Mouse (Mus musculus): ENCODE results near the gene Nudt8. TPM values are rescaled to one million over a fixed set of nuclear protein-coding genes. Genes with fewer than 3 reads are reported as not detected.
"Not testable (repeated sequence)": the region's sequence is repeated elsewhere in the genome, so short reads cannot be mapped to it uniquely, and the experiment has no call there.

Nudt8 gene
- 18.5 and 19.7 TPM in 2 replicates for polyA plus RNA-seq (2011; ENCODE audit: insufficient read length, low read depth, missing spikeins)

DNA sequence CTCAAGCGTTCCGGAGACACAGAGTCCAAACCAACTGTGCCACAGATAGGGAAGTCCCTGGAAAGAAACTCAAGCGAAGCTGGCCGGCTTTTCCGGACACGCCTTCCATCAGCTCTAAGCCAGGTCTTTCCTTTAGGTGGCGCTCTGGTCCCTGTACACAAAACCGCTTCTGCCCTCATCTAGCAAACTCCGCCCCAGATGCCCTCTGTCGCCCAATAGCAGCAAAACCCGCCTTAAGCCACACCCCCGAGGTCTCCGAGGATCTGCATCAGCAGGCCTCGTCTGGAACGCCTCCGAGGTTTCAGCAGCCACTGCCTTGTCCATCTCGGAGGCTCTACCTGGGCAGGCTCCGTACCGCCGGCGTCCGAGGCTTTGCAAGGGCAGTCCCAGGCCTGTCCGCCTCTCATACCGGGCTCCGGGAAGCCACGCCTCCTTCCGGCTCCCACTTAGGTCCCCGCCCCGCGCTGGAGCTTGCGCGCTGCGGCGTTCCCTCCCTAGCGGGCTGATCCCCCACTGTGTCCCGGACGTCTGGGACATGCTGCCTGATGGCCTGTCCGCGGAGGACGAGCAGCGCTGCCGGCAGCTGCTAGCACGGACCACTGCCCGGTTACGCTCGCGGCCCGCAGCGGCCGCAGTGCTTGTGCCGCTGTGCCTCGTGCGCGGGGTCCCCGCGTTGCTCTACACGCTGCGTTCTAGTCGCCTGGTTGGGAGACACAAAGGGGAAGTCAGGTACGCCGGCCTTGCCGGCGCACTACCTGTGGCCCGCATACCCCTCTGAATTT is at the start of gene Nudt8, which contains the start of gene Gm49405:
Gene Nudt8 (plus strand): TSS at position 462 of the 782 bp plus-strand sequence.
Gene Gm49405 (plus strand): TSS at position 508 of the 782 bp plus-strand sequence.
- no peaks in the 10 kb centered on the region for H3K4me1 ChIP-seq (ENCODE audit: control insufficient read depth, insufficient read depth, low read length)
- TF ChIP-seq POLR2A (IDR thresholded peaks at IDR 0.05; ENCODE audit: low read depth, low read length) (peak; percentile 98), CTCF (IDR thresholded peaks at IDR 0.05; ENCODE audit: borderline replicate concordance, insufficient read depth, low read length) (peak; percentile 39; the same call in 1 of the 2 replicates)
- H3K4me3 ChIP-seq (ENCODE audit: insufficient read depth, low read length) = peak within 1 kb of the TSS; percentile 83
- peak within 1 kb of the TSS; percentile 95 for H3K27ac ChIP-seq (ENCODE audit: insufficient read depth, low read length)

DNA sequence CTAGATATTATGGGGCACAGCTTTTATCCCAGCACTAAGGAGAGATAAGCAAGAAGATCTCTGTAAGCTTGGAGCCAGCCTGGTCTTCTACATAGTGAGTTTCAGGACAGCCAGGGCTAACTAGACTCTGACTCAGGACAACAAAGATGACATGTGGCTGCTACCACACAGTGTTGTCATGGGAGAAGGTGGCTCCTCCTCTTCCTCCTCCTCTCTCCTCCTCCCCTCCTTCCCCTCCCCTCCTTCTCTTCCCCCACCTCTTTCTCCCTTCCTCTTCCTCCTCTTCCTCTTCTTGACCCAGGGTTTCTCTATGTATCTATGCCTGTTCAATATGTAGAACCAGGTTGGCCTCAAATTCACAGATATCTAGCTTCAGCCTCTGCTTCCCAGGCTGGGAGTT is 48.9 kb upstream of the Nudt8 start:
- Histone ChIP-seq H3K4me1 (ENCODE audit: control insufficient read depth, insufficient read depth, low read length) (no peaks in the 10 kb centered on the region), H3K4me3 (ENCODE audit: insufficient read depth, low read length) (no peak overlapping the region), H3K27ac (ENCODE audit: insufficient read depth, low read length) (no peak overlapping the region)
- no peak for TF ChIP-seq CTCF (IDR thresholded peaks at IDR 0.05; ENCODE audit: borderline replicate concordance, insufficient read depth, low read length)
- TF ChIP-seq POLR2A (IDR thresholded peaks at IDR 0.05; ENCODE audit: low read depth, low read length) = no peak

DNA sequence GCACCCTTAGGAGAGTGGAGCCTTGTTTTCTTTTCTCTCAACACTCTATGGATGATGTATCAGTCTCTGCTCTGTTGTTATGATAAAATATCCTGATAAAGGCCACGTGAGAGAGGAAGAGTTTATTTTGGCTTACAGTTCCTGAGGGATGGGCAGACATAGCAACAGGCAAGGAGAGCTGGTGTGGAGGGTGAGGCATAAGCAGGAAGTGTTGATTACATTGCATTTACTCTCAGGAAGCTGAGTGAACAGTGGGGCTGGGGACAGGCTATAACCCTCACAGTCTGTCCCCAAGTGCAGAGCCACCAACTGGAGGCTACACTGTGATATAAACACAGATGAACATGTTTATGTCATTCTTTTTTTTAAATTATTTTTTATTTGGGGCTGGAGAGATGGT is 48.3 kb upstream of the Nudt8 start:
- H3K4me1 ChIP-seq (ENCODE audit: control insufficient read depth, insufficient read depth, low read length) = no peaks in the 10 kb centered on the region
- no peak for TF ChIP-seq POLR2A (IDR thresholded peaks at IDR 0.05; ENCODE audit: low read depth, low read length)
- TF ChIP-seq CTCF (IDR thresholded peaks at IDR 0.05; ENCODE audit: borderline replicate concordance, insufficient read depth, low read length) = no peak
- H3K4me3 ChIP-seq (ENCODE audit: insufficient read depth, low read length) = no peak overlapping the region
- H3K27ac ChIP-seq (ENCODE audit: insufficient read depth, low read length) = no peak overlapping the region

DNA sequence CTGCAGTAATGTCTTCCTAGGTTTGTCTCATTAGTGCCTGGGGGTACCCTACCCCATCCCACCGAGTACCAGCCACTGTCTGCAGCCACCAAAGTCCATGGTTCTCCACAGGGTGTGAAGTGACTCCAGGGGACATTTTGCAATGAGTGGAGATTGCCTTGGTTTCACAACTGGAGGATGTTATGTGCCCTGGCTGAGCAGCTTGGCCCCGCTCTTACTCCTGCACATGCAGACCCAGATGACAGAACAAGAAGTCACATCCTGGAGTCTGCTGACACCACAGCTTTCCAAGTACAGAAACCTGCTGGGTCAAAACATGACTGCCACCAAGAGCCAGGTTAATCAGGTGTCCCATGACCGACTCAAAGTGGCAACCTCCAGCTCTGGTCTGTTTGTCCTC is 45.3 kb upstream of the Nudt8 start:
- Histone ChIP-seq H3K4me1 (ENCODE audit: control insufficient read depth, insufficient read depth, low read length) (no peaks in the 10 kb centered on the region), H3K27ac (ENCODE audit: insufficient read depth, low read length) (no peak overlapping the region), H3K4me3 (ENCODE audit: insufficient read depth, low read length) (no peak overlapping the region)
- TF ChIP-seq CTCF (IDR thresholded peaks at IDR 0.05; ENCODE audit: borderline replicate concordance, insufficient read depth, low read length) = no peak
- no peak for TF ChIP-seq POLR2A (IDR thresholded peaks at IDR 0.05; ENCODE audit: low read depth, low read length)

DNA sequence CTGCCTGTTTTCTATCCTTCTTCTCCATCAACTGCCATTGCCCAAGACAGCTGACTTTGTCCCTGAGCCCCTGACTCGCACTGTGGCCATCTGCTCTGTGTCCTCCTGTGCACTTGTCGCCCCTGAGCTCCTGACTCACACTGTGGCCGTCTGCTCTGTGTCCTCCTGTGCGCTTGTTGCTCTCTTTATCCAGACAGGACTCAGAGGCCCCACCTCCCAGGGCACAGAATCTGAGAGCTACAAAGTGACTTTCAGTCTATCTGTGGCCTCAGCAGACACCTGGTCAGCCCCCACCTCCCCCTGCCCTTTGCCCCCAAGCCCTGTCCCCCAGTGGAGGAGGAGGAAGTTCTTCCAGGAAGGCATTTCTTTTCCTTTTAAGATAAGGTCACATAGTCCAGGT is 44.6 kb upstream of the Nudt8 start:
- TF ChIP-seq CTCF (IDR thresholded peaks at IDR 0.05; ENCODE audit: borderline replicate concordance, insufficient read depth, low read length) (no peak), POLR2A (IDR thresholded peaks at IDR 0.05; ENCODE audit: low read depth, low read length) (no peak)
- no peaks in the 10 kb centered on the region for H3K4me1 ChIP-seq (ENCODE audit: control insufficient read depth, insufficient read depth, low read length)
- no peak overlapping the region for H3K27ac ChIP-seq (ENCODE audit: insufficient read depth, low read length)
- H3K4me3 ChIP-seq (ENCODE audit: insufficient read depth, low read length) = no peak overlapping the region

DNA sequence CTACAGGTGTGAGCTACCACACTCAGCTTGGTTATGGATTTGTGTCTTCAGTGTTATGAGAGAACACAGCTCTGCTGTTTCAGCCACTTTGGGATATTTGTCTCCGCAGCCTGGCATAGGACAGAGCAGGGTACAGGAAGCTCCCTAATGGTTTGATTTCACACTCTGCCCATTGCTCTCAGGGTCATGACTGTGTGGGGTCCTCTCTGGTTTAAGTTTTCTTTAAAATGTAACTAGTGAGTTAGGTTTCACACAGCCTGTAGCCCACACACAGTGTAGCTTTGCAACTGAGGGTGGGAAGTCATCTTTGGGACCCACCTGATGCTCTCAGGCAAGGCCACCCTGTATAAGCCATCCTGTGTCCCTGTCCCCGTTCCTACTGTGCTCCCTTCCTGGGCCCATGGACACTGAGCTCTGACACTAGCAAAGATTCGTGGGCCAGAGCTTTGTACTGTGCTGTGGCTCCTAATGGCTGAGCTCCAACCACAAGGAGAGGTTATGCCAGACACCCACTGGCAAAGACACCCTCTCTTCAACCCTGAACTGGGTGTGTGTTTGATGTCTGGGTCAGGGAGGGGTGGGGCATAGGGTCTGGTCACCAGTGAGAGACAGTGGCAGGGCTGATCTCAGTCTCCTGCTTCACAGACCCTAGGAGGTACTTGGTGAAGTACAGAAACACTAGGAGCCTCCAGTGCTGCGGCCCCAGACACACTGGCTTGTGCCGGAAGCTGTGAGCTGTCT is 42.9 kb upstream of the Nudt8 start:
- not testable (repeated sequence) for H3K4me3 ChIP-seq (ENCODE audit: insufficient read depth, low read length); H3K27ac ChIP-seq (ENCODE audit: insufficient read depth, low read length); H3K4me1 ChIP-seq (ENCODE audit: control insufficient read depth, insufficient read depth, low read length)

DNA sequence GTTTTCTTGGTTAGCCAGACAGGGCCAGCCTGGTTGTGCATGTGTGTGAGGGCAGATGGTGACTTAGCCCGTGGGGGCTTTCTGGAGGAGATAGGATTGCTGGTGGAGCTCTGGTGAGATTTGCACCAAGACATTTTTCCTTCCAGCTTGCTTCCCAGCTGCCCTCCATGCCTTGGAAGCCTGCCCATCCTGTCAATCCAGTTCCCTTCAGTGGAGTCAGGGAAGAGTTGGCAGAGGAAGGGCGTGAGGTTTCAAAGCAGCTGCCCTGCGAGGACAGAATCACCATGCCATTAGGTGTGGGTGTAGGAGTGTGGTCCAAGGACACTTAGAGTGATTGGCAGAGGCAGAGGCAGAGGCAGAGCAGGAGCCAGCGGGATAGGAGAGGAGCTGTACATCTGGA is 41.9 kb upstream of the Nudt8 start, which contains the start of gene Aldh3b3:
Gene Aldh3b3 (plus strand): TSS at position 176 of the 400 bp plus-strand sequence.
- no peak for TF ChIP-seq CTCF (IDR thresholded peaks at IDR 0.05; ENCODE audit: borderline replicate concordance, insufficient read depth, low read length)
- no peak for TF ChIP-seq POLR2A (IDR thresholded peaks at IDR 0.05; ENCODE audit: low read depth, low read length)
- Histone ChIP-seq H3K4me1 (ENCODE audit: control insufficient read depth, insufficient read depth, low read length) (no peaks in the 10 kb centered on the region), H3K4me3 (ENCODE audit: insufficient read depth, low read length) (no peak within 1 kb of the TSS), H3K27ac (ENCODE audit: insufficient read depth, low read length) (no peak within 1 kb of the TSS)

DNA sequence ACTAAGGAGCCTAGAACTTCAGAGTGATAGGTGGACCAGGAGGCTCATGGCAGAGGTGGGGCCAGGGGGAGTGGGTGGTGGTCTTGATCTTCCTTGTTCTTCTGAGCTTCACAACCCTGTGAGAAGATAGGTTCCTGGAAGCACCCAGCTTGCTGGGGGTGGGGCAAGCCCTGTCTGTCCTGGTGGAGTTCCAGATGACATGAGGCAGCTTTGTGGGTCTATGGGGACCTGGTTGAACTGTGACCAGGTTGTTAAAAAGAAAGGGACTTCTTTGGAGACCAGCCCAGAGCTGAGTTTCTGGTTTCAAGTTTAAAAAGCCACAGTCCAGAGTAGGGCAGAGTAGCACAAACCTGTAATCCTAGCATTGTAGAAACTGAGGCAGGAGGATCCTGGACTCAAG is 41.4 kb upstream of the Nudt8 start:
- Histone ChIP-seq H3K4me1 (ENCODE audit: control insufficient read depth, insufficient read depth, low read length) (no peaks in the 10 kb centered on the region), H3K4me3 (ENCODE audit: insufficient read depth, low read length) (no peak overlapping the region), H3K27ac (ENCODE audit: insufficient read depth, low read length) (no peak overlapping the region)
- TF ChIP-seq CTCF (IDR thresholded peaks at IDR 0.05; ENCODE audit: borderline replicate concordance, insufficient read depth, low read length) = no peak
- no peak for TF ChIP-seq POLR2A (IDR thresholded peaks at IDR 0.05; ENCODE audit: low read depth, low read length)

DNA sequence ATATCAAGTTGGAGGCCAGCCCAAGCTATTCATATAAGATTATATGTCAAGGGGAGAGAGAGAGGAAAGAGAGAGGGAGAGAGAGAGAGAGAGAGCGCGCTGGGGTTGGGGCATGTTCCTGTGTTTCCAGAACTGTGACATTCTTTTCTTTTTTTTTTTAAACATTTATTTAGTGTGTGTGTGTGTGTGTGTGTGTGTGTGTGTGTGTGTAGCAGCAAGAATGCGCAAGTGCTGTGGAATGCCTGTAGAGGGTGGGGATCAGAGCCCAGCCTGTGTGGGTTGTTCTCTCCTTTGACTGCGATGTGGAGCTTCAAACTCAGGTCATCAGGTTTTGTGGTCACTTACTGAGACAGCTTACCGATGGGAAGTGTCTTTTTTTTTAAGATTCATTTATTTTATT is 40.2 kb upstream of the Nudt8 start:
- Histone ChIP-seq H3K4me3 (ENCODE audit: insufficient read depth, low read length) (no peak overlapping the region), H3K27ac (ENCODE audit: insufficient read depth, low read length) (no peak overlapping the region), H3K4me1 (ENCODE audit: control insufficient read depth, insufficient read depth, low read length) (no peaks in the 10 kb centered on the region)
- TF ChIP-seq POLR2A (IDR thresholded peaks at IDR 0.05; ENCODE audit: low read depth, low read length) (no peak), CTCF (IDR thresholded peaks at IDR 0.05; ENCODE audit: borderline replicate concordance, insufficient read depth, low read length) (no peak)

DNA sequence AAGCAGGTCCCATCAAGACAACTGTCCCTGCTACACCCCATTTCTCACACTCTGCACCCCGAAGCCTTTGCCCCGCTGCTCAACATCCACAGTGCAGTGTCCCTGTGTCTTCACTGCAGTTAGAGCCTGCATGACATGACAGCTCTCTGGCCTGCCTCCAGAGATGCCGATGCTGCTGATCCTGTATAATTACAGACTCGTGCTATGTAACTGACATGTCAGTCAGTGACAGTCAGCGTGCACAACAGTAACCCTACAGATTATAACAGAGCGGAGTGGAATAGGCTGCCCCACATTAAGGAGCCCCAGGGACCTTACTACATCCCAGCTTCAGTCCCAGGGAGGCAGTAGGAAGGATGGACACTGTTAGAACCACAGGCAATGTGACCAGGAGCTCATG is 38.6 kb upstream of the Nudt8 start:
- not testable (repeated sequence) for H3K4me3 ChIP-seq (ENCODE audit: insufficient read depth, low read length); H3K27ac ChIP-seq (ENCODE audit: insufficient read depth, low read length); H3K4me1 ChIP-seq (ENCODE audit: control insufficient read depth, insufficient read depth, low read length)
